Mouse (Mus musculus) testis, adult 2 months (tissue): ENCODE measurements around the gene Gm36210.

Experiments
- CTCF ChIP-seq: fragments of 200-500 bp; IDR thresholded peaks from 2 replicates; pipeline ENCODE4 v1.5.1; 2012; ENCODE audit warnings: low read depth, mild to moderate bottlenecking, inconsistent platforms, low read length, moderate library complexity; ENCODE audit not compliant: control insufficient read depth, insufficient read depth, insufficient replicate concordance
- POLR2A ChIP-seq: fragments of 200-500 bp; IDR thresholded peaks from 2 replicates; pipeline ENCODE4 v1.6.1; 2012; ENCODE audit warnings: low read depth, mild to moderate bottlenecking, inconsistent platforms, low read length, moderate library complexity; ENCODE audit not compliant: control insufficient read depth

DNA sequence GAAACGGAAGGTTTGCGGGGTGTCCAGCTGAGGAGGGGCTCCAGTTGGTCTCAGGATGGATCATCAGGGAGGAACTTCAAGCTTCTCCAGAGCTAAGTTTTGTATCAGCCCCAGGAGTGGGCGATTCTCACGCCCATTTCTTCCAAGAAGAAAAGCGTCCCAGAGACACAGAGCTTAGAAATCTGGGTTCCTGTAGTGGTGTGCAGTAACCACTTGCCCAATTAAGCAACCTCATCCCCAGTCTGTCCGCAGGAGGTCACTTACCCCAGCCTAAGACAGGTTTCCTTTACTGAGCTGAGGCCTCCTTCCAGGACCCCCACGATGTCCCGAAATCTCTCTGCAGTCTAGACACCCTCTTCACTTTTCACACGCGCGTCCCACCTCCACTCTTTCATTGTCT, 29.1 kb downstream of the Gm36210 start:
- TF ChIP-seq CTCF, result no peak
- no peak for TF ChIP-seq POLR2A
